ENCODE assay signal across 8 mouse cellular contexts in genomic region chr2:25332286-25333160, GRCm38 (mm10). TPM values are rescaled to one million over a fixed set of nuclear protein-coding genes. Genes with fewer than 3 reads are reported as not detected.
DNase-seq lines count a peak whose midpoint lies in the region; ATAC-seq lines count a peak whose summit lies in the region.

Gene Man1b1 (plus strand): TSS chr2:25332338.

- H3K27me3 ChIP-seq in heart, embryonic 13.5 days (replicated peaks): no peaks in the 10 kb centered on the region
- H3K27me3 ChIP-seq in liver, embryonic 12.5 days (replicated peaks): no peaks in the 10 kb centered on the region
- no peaks in the 10 kb centered on the region for H3K27me3 ChIP-seq in stomach, embryonic 15.5 days (replicated peaks)

- H3K4me2 ChIP-seq in heart, embryonic 13.5 days: peak within 1 kb of the TSS; percentile 91
- H3K4me2 ChIP-seq in liver, embryonic 12.5 days: peak within 1 kb of the TSS; percentile 88
- H3K4me2 ChIP-seq in stomach, embryonic 15.5 days: peak within 1 kb of the TSS; percentile 69

- H3K27ac ChIP-seq in brown adipose tissue, adult 24 weeks (replicated peaks; ENCODE audit: low read depth, low read length): peak within 1 kb of the TSS; percentile 84
- peak within 1 kb of the TSS; percentile 83 for H3K27ac ChIP-seq in heart, embryonic 13.5 days (replicated peaks)
- peak within 1 kb of the TSS; percentile 84 for H3K27ac ChIP-seq in liver, embryonic 12.5 days
- peak within 1 kb of the TSS; percentile 82 for H3K27ac ChIP-seq in stomach, embryonic 15.5 days

- H3K36me3 ChIP-seq in heart, embryonic 13.5 days: peaks cover 40% of the 10 kb centered on the region
- H3K36me3 ChIP-seq in liver, embryonic 12.5 days: peaks cover 41% of the 10 kb centered on the region
- peaks cover 33% of the 10 kb centered on the region for H3K36me3 ChIP-seq in stomach, embryonic 15.5 days

- no peaks in the 10 kb centered on the region for H3K9me3 ChIP-seq in heart, embryonic 13.5 days
- H3K9me3 ChIP-seq in liver, embryonic 12.5 days (replicated peaks): no peaks in the 10 kb centered on the region
- no peaks in the 10 kb centered on the region for H3K9me3 ChIP-seq in stomach, embryonic 15.5 days

- peak; percentile 93 for ATAC-seq in heart, embryonic 13.5 days (ENCODE audit: extremely low read depth, insufficient number of reproducible peaks, low FRiP score, low TSS enrichment)
- ATAC-seq in liver, embryonic 12.5 days: peak; percentile 98
- ATAC-seq in stomach, embryonic 15.5 days (ENCODE audit: insufficient read depth, low FRiP score, low read depth): peak; percentile 97

- peak within 1 kb of the TSS; percentile 94 for H3K4me3 ChIP-seq in brown adipose tissue, adult 24 weeks (ENCODE audit: insufficient read depth, low read depth, low read length)
- H3K4me3 ChIP-seq in heart, embryonic 13.5 days: peak within 1 kb of the TSS; percentile 93
- H3K4me3 ChIP-seq in liver, embryonic 12.5 days: peak within 1 kb of the TSS; percentile 90
- H3K4me3 ChIP-seq in stomach, embryonic 15.5 days (replicated peaks): peak within 1 kb of the TSS; percentile 73

- H3K4me1 ChIP-seq in brown adipose tissue, adult 24 weeks (ENCODE audit: control insufficient read depth, insufficient read depth, insufficient read length, low read length): peaks cover 4% of the 10 kb centered on the region; the same call in 1 of the 2 replicates
- H3K4me1 ChIP-seq in heart, embryonic 13.5 days: peaks cover 18% of the 10 kb centered on the region
- H3K4me1 ChIP-seq in liver, embryonic 12.5 days: peaks cover 27% of the 10 kb centered on the region
- H3K4me1 ChIP-seq in stomach, embryonic 15.5 days: peaks cover 12% of the 10 kb centered on the region; the same call in 1 of the 2 replicates

- under 1% methylated on average over 78 of the region's 78 CpGs for WGBS in heart, embryonic 13.5 days
- under 1% methylated on average over 78 of the region's 78 CpGs for WGBS in liver, embryonic 12.5 days (ENCODE audit: insufficient replicate concordance)
- WGBS in stomach, embryonic 15.5 days: under 1% methylated on average over 78 of the region's 78 CpGs

- peak; percentile 100 for DNase-seq in CD4-positive, CD25-positive, alpha-beta regulatory T cell, adult 2 months (ENCODE audit: low read depth, low spot score)
- DNase-seq in fat pad, adult 2 months (ENCODE audit: extremely low read depth, low read depth, low spot score): peak; percentile 82
- DNase-seq in kidney, postnatal 10 days: peak; percentile 100
- DNase-seq in natural killer cell, adult 2 months (ENCODE audit: low spot score in 2 of 2): peak; percentile 99 to 100

- H3K9ac ChIP-seq in heart, embryonic 13.5 days: peak within 1 kb of the TSS; percentile 95
- H3K9ac ChIP-seq in liver, embryonic 12.5 days: peak within 1 kb of the TSS; percentile 87
- H3K9ac ChIP-seq in stomach, embryonic 15.5 days: peak within 1 kb of the TSS; percentile 68

RNA-seq across cellular contexts. Expression of gene Man1b1, which starts in this region (rescaled TPM):
- 11.3 and 16.0 TPM in 2 replicates for polyA plus RNA-seq in brown adipose tissue, adult 24 weeks (2012; ENCODE audit: insufficient read depth, insufficient read length, missing spikeins)
- polyA plus RNA-seq in heart, embryonic 13.5 days (2015; fragmentation: Nextera tagmentation; extraction: Ambion mirVana): 28.4 and 31.3 TPM in 2 replicates
- 29.4 and 30.5 TPM in 2 replicates for polyA plus RNA-seq in liver, embryonic 12.5 days (2016; fragmentation: Nextera tagmentation; extraction: Ambion mirVana)
- 46.4 and 54.6 TPM in 2 replicates for polyA plus RNA-seq in stomach, embryonic 15.5 days (2015; fragmentation: Nextera tagmentation; extraction: Ambion mirVana)

Comparison
In these comparisons a context has a peak if more than half of its experiments do, and no peak if none do; other contexts are left out.
1. Peak in every context shown above with its lines: DNase-seq, ATAC-seq, H3K4me3 ChIP-seq and H3K27ac ChIP-seq.